Mouse (Mus musculus) gastrocnemius, adult 2 months (tissue): ENCODE data around the gene Lrrc2. TPM values are rescaled to one million over a fixed set of nuclear protein-coding genes. Genes with fewer than 3 reads are reported as not detected.
A peak's percentile ranks its signal among the peaks of the same experiment; 100 is the strongest.

Experiments used
- DNase-seq: peaks from one replicate; pipeline ENCODE4 v3.0.0; 2022
- H3K27ac ChIP-seq: fragments of 200-600 bp; 2 replicates; pipeline ENCODE4 v1.8.1; 2022; ENCODE audit warnings: mild to moderate bottlenecking
- H3K4me3 ChIP-seq: fragments of 200-600 bp; 2 replicates; pipeline ENCODE4 v1.8.1; 2022; ENCODE audit warnings: mild to moderate bottlenecking, moderate library complexity
- CTCF ChIP-seq: fragments of 200-600 bp; IDR thresholded peaks from 2 replicates; pipeline ENCODE4 v1.8.1; 2022; ENCODE audit warnings: antibody characterized with exemption, mild to moderate bottlenecking, moderate library complexity
- intact Hi-C: fragments of 180-260 bp; cut with DNase I; formaldehyde crosslinking; loops from one replicate; pipeline ENCODE4 v1.15.1; 2025
- total RNA-seq, 2 experiments: library from RNA; stranded (reverse); gene quantifications; 2 replicates each; pipeline ENCODE4 v1.2.3; 2021

Gene Lrrc2
- total RNA-seq, 2 experiments from 2014 or later, result 75.0 to 80.8 TPM

GRCm38 (mm10) chr9:110979411-110979810 is 28.1 kb downstream of the Lrrc2 start:
- intact Hi-C loops, result no loop called here
- H3K27ac ChIP-seq, result no peak overlapping the region
- no peak overlapping the region for H3K4me3 ChIP-seq
- TF ChIP-seq CTCF, result no peak
- DNase-seq, result no peak

DNA sequence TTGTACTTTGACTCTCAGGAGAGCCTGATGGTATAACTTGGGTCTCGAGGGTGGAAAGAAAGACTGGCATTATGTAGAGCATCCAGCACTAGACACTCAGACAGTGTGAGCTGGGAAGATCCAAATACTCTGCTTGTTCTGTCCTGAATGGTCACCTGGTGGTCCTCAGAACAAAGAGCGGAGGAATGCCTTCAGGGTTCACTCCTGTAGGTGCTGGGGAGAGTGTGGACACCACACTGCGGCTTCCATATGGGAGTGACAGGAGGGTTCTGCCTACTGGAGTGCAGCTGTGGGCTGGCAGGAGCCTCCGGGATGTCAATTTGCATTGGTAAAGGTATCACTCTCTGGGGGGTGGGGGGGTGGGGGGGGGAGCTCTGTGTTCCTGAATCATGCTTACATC is 31.0 kb downstream of the Lrrc2 start:
- DNase-seq, result no peak
- intact Hi-C loops, result no loop called here
- no peak for TF ChIP-seq CTCF
- Histone ChIP-seq H3K4me3 (no peak overlapping the region), H3K27ac (no peak overlapping the region)

DNA sequence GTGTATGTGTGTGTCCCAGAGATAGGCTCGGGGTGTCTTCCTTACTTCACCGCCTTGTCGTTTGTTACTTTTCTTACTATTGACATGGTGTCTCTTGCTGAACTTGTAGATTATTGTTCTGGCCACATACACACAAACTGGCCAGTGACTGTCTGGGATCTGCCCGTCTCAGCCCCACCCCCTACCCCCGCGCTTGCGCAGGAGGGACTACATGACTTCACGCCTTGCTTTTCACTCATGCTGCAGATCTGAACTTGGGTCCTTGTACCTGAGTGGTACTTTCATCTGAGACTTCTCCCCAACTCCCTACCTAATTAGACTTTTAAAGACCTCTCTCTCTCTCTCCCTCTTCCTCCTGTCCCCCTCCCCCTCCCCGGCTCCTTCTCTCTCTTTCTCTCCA is 32.8 kb downstream of the Lrrc2 start:
- intact Hi-C loops, result no loop called here
- no peak for TF ChIP-seq CTCF
- DNase-seq, result no peak
- no peak overlapping the region for H3K27ac ChIP-seq
- no peak overlapping the region for H3K4me3 ChIP-seq

DNA sequence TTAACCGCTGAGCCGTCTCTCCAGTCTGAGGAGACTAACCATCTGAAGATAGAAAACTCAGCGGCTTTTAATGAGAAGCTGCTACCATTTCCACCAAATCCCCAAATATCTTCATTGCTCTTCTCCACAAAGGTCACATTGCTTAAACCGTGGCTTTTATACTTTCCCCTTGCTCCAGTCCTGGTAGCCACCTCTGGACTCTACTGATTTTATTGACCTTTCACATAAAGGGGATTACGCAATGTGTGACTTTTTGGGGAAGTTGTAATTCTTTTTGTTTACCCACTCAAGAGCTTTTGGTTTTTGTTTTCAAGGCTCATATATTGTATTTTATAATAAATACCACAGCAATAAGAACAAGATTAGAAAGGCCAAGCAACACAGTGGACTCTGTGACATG is 34.2 kb downstream of the Lrrc2 start:
- Histone ChIP-seq H3K4me3 (no peak overlapping the region), H3K27ac (no peak overlapping the region)
- intact Hi-C loops, result no loop called here
- no peak for TF ChIP-seq CTCF
- DNase-seq, result no peak

DNA sequence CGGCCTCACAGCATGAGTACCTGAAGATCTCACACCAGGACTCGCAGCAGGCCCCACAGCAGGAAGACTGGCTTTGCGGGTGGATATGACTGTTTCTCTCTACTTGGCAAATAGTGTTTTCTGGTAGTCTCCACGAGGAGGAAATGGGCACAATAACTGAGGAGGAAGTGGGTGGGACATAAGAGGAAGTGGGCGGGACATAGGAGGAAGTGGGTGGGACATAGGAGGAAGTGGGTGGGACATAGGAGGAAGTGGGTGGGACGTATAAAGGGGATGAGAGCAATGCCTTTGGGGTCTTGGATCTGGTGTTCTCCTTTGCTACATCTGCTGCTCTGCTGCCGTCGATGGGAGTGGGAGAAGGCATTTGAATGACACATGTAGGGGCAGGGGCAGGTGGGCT is 34.6 kb downstream of the Lrrc2 start:
- no peak for TF ChIP-seq CTCF
- H3K27ac ChIP-seq, result no peak overlapping the region
- intact Hi-C loops, result no loop called here
- H3K4me3 ChIP-seq, result no peak overlapping the region
- no peak for DNase-seq

DNA sequence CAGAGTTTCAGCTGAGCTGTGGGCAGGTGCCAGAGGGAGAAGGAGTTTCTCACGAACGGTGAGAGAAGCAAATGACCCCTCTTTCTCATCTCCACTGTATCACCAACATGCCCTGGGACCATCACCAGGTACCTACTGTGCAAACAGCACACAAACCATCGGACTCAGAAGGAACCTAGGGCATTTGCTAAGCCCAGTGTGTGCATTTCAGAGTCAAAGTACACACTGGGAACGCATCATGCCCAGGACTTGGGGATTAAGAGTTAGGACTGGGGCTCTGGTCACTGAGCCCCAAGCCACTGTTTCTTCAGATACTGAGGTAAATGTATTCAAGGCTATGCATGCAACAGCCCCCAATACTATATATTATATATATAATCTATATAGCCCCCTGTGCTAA is 36.0 kb downstream of the Lrrc2 start:
- H3K27ac ChIP-seq, result no peak overlapping the region
- intact Hi-C loops, result no loop called here
- DNase-seq, result no peak
- no peak for TF ChIP-seq CTCF
- no peak overlapping the region for H3K4me3 ChIP-seq

- no peak for TF ChIP-seq CTCF
- intact Hi-C loops, result no loop called here
- H3K4me3 ChIP-seq, result 0 out of 2 replicates have a peak overlapping the region, but pooled peaks have one; percentile 23
- no peak overlapping the region for H3K27ac ChIP-seq
- no peak for DNase-seq
These were observed 36.7 kb downstream of the Lrrc2 start for GRCm38 (mm10) chr9:110988078-110988477.

DNA sequence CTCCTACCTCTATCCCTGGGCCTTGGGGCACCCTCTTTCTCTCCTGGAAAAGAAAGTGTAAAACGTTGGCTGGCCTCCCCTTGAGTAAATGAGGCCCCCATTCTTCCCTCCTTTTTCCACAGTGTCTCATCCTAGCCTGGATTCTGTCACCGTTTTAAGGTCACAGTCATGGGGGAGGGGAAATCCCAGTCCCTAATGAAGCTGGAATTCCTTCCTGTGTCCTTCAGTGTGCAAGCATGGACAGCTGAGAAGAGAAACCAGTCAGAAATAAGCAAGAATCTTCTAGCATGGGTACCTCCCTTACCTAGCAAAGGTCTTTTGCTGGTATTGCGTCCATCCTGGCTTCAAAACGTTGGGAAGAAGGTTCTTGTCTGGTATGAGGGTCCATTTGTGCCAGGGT is 37.8 kb downstream of the Lrrc2 start:
- Histone ChIP-seq H3K27ac (peak overlapping the region; percentile 83), H3K4me3 (peak overlapping the region; percentile 61)
- intact Hi-C loops, result no loop called here
- DNase-seq, result no peak
- no peak for TF ChIP-seq CTCF

DNA sequence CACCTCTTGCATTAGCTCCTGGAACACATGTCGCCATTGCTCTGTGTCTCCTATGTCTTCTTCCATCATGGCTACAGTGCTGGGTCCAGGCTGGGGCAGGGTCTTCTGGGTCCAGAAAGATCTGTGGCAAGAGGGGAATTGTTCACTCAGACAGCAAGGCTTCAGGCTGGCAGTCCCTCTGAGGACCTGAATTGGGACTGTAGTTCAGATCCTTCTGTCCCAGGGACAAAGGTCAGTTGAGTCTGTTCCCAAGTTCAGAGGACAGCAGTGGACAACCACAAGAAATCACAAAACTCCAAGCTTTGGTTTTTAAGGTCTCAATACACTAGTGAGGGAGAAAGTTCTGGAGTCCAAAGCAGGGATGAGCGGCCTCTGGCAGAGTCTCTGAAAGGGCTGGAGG is 38.2 kb downstream of the Lrrc2 start:
- no peak for TF ChIP-seq CTCF
- DNase-seq, result no peak
- intact Hi-C loops, result no loop called here
- Histone ChIP-seq H3K4me3 (peak overlapping the region; percentile 61), H3K27ac (peak overlapping the region; percentile 83)

- intact Hi-C loops, result no loop called here
- peak within 1 kb of the TSS; percentile 83 for H3K27ac ChIP-seq
- DNase-seq, result peak; percentile 48
- H3K4me3 ChIP-seq, result peak within 1 kb of the TSS; percentile 61
- TF ChIP-seq CTCF, result no peak
These were observed 38.9 kb downstream of the Lrrc2 start, which contains the start of gene Rtp3 for GRCm38 (mm10) chr9:110990204-110990603. Rtp3 (minus strand) TSS chr9:110990583.

GRCm38 (mm10) chr9:110993281-110993709 is 42.0 kb downstream of the Lrrc2 start:
- H3K4me3 ChIP-seq, result no peak overlapping the region
- no peak overlapping the region for H3K27ac ChIP-seq
- no peak for DNase-seq
- intact Hi-C loops, result no loop called here
- TF ChIP-seq CTCF, result no peak

DNA sequence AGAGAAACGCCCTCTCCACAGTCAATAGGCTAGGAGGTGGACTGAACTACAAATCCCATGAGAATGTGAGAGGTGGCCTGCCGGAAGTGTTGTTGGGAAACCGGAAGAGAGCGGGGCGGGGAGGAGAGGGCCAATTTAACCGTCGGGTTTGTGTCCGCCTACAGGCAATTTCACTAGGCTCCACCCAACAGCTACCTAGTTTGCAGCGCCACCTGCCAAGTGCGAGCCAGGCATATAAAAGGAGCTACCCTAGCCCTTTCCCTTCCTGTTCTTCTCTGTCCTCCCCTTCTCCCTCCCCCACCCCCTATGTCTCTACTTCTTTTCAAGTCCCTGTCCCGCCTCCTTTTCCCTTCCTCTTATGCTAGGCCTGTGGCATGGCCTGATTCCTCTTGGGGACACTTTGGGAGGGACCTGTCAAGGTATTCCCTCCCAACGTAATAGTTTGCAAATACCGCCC is 43.4 kb downstream of the Lrrc2 start:
- TF ChIP-seq CTCF, result peak; percentile 22; the same call in 1 of the 2 replicates
- H3K27ac ChIP-seq, result peak overlapping the region; percentile 87
- peak; percentile 84 for DNase-seq
- peak overlapping the region; percentile 67 for H3K4me3 ChIP-seq
- intact Hi-C loops, result loop anchor here (2.0 to 5.0 kb wide), 2 partner anchors 72 to 168 kb away; no protein-coding TSS in a partner anchor

- Histone ChIP-seq H3K27ac (peak overlapping the region; percentile 57; the same call in 1 of the 2 replicates), H3K4me3 (no peak overlapping the region)
- peak; percentile 99; the same call in 1 of the 2 replicates for TF ChIP-seq CTCF
- intact Hi-C loops, result loop anchor here (1.0 to 5.0 kb wide), 2 partner anchors 75 to 165 kb away; no protein-coding TSS in a partner anchor
- peak; percentile 83 for DNase-seq
These were observed 45.9 kb downstream of the Lrrc2 start for GRCm38 (mm10) chr9:110997245-110997644.

DNA sequence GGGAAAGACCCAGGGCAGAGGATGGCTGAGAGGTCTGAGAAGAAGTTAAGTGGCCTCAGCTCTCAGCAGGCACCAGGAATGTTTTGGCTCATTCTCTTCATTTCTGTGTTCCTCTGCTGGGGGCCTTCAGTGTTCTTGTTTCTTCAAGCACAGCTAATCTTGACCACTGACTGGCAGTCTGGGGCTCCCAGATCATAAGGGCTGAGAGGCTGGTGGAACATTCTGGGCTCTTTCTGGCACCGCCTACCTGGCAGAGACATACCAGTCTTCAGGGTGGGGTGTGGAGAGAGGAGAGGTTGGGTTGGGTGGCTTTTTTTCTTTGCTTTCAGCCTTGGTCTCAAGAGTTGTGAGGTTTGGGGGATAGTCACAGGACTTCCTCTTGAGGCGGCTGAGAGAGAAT is 47.7 kb downstream of the Lrrc2 start:
- no peak for TF ChIP-seq CTCF
- H3K4me3 ChIP-seq, result no peak overlapping the region
- intact Hi-C loops, result loop anchor here (5.0 kb wide), 1 partner anchor 163 kb away; no protein-coding TSS in a partner anchor
- H3K27ac ChIP-seq, result peak overlapping the region; percentile 59; the same call in 1 of the 2 replicates
- no peak for DNase-seq
